Mouse (Mus musculus): ENCODE measurements around the gene Cap2. TPM values are rescaled to one million over a fixed set of nuclear protein-coding genes. Genes with fewer than 3 reads are reported as not detected.

Cap2 gene
- polyA plus RNA-seq, 1 experiment from 2014 or later = 9.4 TPM

GRCm38 (mm10) chr13:46510460-46510859 lies 8.8 kb downstream of the Cap2 start:
- Histone ChIP-seq H3K36me3 (no peaks in the 10 kb centered on the region), H3K4me3 (no peak overlapping the region), H3K4me1 (no peaks in the 10 kb centered on the region), H3K4me2 (replicated peaks) (no peak overlapping the region), H3K27me3 (replicated peaks) (no peaks in the 10 kb centered on the region), H3K9me3 (no peaks in the 10 kb centered on the region), H3K9ac (no peak overlapping the region), H3K27ac (no peak overlapping the region)
- no peak for ATAC-seq (ENCODE audit: low FRiP score, low read depth)
- 91% methylated on average over 7 of the region's 7 CpGs for WGBS

DNA sequence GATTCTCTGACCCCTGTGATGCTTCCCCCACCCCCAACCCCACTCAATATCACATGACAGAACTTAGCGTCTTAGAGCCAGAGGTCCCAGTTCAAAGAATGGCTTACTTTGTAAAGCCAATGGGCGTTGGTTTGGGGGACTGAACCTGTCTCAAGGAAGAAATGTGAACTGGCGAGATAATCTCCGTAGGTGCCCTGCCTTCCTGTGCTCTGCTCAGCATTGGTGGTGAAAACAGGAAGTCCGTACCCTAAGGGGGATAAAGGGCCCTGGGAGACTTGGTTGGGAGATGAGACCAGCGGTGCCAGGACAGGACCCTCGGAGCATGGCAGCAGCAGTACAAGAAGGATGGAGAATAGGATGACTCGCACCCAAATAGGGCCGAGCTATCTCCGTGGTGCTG lies 12.8 kb downstream of the Cap2 start:
- no peak overlapping the region for H3K27ac ChIP-seq
- H3K27me3 ChIP-seq (replicated peaks) = no peaks in the 10 kb centered on the region
- no peak for ATAC-seq (ENCODE audit: low FRiP score, low read depth)
- H3K9ac ChIP-seq = no peak overlapping the region
- no peaks in the 10 kb centered on the region for H3K4me1 ChIP-seq
- H3K36me3 ChIP-seq = no peaks in the 10 kb centered on the region
- H3K9me3 ChIP-seq = no peaks in the 10 kb centered on the region
- 93% methylated on average over 10 of the region's 10 CpGs for WGBS
- H3K4me2 ChIP-seq (replicated peaks) = no peak overlapping the region
- H3K4me3 ChIP-seq = no peak overlapping the region

GRCm38 (mm10) chr13:46515120-46515523 lies 13.5 kb downstream of the Cap2 start:
- no peaks in the 10 kb centered on the region for H3K4me1 ChIP-seq
- H3K9me3 ChIP-seq = no peaks in the 10 kb centered on the region
- no peak overlapping the region for H3K4me2 ChIP-seq (replicated peaks)
- H3K36me3 ChIP-seq = no peaks in the 10 kb centered on the region
- no peak for ATAC-seq (ENCODE audit: low FRiP score, low read depth)
- H3K9ac ChIP-seq = no peak overlapping the region
- no peaks in the 10 kb centered on the region for H3K27me3 ChIP-seq (replicated peaks)
- no peak overlapping the region for H3K4me3 ChIP-seq
- WGBS = 80% methylated on average over 9 of the region's 9 CpGs
- H3K27ac ChIP-seq = no peak overlapping the region

DNA sequence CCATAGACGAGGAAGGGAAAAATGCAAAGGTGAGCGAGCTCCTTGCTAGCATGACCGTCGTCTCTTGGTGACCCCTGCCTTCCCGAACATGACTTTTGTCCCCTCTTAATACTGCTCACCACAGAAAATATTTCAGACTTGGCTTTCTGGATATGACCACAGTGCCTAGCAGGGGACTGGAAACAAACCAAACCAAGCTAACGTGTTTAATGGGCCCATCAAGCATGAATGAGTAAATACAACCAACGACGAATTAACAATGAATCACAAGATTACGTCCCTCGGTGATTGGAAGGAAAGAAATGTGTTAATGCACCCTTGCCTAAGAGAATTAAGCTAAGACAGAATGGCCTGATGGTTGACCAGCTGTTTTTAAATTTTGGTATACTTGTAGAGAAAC lies 13.9 kb downstream of the Cap2 start:
- WGBS = 64% methylated on average over 10 of the region's 10 CpGs
- no peak for ATAC-seq (ENCODE audit: low FRiP score, low read depth)

GRCm38 (mm10) chr13:46516183-46516582 lies 14.5 kb downstream of the Cap2 start:
- Histone ChIP-seq H3K9me3 (no peaks in the 10 kb centered on the region), H3K4me3 (no peak overlapping the region), H3K9ac (no peak overlapping the region), H3K4me1 (no peaks in the 10 kb centered on the region), H3K4me2 (replicated peaks) (no peak overlapping the region), H3K27ac (no peak overlapping the region), H3K36me3 (no peaks in the 10 kb centered on the region), H3K27me3 (replicated peaks) (no peaks in the 10 kb centered on the region)
- WGBS = 91% methylated on average over 7 of the region's 7 CpGs
- no peak for ATAC-seq (ENCODE audit: low FRiP score, low read depth)

More for the DNA sequence above, 13.9 kb downstream of the Cap2 start:
- Histone ChIP-seq H3K27me3 (replicated peaks) (no peaks in the 10 kb centered on the region), H3K27ac (no peak overlapping the region), H3K36me3 (no peaks in the 10 kb centered on the region), H3K9me3 (no peaks in the 10 kb centered on the region), H3K4me2 (replicated peaks) (no peak overlapping the region), H3K4me3 (no peak overlapping the region), H3K4me1 (no peaks in the 10 kb centered on the region), H3K9ac (no peak overlapping the region)

DNA sequence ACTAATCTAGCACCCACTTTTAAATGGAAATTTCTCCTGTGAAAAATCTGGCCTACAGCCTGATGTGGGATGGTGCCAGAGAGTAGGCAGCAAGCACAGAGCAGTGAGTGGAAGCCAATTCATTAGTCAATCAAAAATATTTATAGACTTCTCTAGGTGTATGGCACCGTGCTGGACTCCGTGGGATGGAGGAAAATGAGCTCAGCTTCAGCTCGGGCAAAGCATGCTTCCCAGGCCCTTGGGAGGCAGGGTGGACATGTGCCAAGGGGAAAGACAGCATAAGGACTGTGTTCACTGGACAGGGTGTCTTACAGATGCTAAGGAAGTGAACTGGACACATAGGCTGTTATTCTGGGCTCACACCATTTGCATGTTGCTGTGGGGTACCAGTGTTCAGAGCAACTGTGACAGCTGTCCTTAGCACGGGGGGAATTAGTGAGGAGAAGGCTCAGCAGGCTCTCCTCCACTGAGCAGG lies 15.6 kb downstream of the Cap2 start:
- no peaks in the 10 kb centered on the region for H3K27me3 ChIP-seq (replicated peaks)
- no peak overlapping the region for H3K9ac ChIP-seq
- no peak overlapping the region for H3K27ac ChIP-seq
- no peak overlapping the region for H3K4me3 ChIP-seq
- no peaks in the 10 kb centered on the region for H3K36me3 ChIP-seq
- H3K9me3 ChIP-seq = no peaks in the 10 kb centered on the region
- no peak for ATAC-seq (ENCODE audit: low FRiP score, low read depth)
- H3K4me1 ChIP-seq = no peaks in the 10 kb centered on the region
- WGBS = 73% methylated on average over 4 of the region's 4 CpGs
- no peak overlapping the region for H3K4me2 ChIP-seq (replicated peaks)

DNA sequence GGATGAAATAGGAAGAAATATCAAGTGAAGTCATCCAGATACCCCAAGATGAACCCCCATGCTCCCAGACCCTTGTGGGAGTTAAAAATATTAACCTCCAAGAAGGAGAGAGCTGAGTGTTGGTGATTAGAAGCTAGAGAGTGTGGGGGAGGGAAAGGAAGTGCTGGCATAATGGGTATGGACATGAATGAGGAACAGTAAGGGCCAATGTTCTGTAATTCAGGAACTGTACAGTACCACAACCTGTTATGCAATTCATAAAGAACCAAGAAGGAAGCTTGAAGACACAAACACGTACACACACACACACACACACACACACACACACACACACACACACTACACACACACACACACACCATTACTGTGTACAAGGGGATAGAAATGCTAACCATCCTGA lies 19.8 kb downstream of the Cap2 start:
- WGBS = 63% methylated on average over 1 of the region's 1 CpGs
- no peaks in the 10 kb centered on the region for H3K27me3 ChIP-seq (replicated peaks)

GRCm38 (mm10) chr13:46522798-46523197 lies 21.1 kb downstream of the Cap2 start:
- H3K27ac ChIP-seq = no peak overlapping the region
- no peak for ATAC-seq (ENCODE audit: low FRiP score, low read depth)
- no peak overlapping the region for H3K4me3 ChIP-seq
- H3K27me3 ChIP-seq (replicated peaks) = no peaks in the 10 kb centered on the region
- no peak overlapping the region for H3K4me2 ChIP-seq (replicated peaks)
- no peaks in the 10 kb centered on the region for H3K9me3 ChIP-seq
- H3K4me1 ChIP-seq = no peaks in the 10 kb centered on the region
- H3K9ac ChIP-seq = no peak overlapping the region
- no peaks in the 10 kb centered on the region for H3K36me3 ChIP-seq
- WGBS = 77% methylated on average over 4 of the region's 4 CpGs

More for the DNA sequence above, 19.8 kb downstream of the Cap2 start:
- Histone ChIP-seq H3K36me3 (no peaks in the 10 kb centered on the region), H3K4me3 (no peak overlapping the region), H3K9me3 (no peaks in the 10 kb centered on the region), H3K9ac (no peak overlapping the region), H3K4me1 (no peaks in the 10 kb centered on the region), H3K27ac (no peak overlapping the region), H3K4me2 (replicated peaks) (no peak overlapping the region)
- ATAC-seq (ENCODE audit: low FRiP score, low read depth) = no peak

DNA sequence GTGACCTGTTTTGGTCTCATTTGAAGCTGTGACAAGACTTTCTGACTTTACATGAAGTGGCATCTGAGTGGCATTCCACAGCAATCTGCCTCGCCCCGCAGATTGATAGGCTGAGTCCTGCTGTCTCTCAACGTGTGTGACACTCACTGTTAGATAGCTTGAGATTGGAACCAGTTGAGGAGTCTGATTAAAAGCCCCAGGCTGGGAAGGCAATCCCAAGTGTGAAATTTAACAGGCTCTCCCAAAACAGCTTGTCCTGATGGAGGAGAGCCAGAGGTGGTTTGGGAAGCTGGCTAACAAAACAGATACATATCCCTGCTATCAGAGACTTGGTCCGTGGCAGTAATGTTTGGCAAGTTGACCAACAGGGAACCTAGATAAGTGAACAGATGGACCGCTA lies 21.6 kb downstream of the Cap2 start:
- Histone ChIP-seq H3K4me1 (no peaks in the 10 kb centered on the region), H3K9ac (no peak overlapping the region), H3K36me3 (no peaks in the 10 kb centered on the region), H3K9me3 (no peaks in the 10 kb centered on the region), H3K27ac (no peak overlapping the region), H3K27me3 (replicated peaks) (no peaks in the 10 kb centered on the region), H3K4me3 (no peak overlapping the region), H3K4me2 (replicated peaks) (no peak overlapping the region)
- no peak for ATAC-seq (ENCODE audit: low FRiP score, low read depth)
- WGBS = 72% methylated on average over 5 of the region's 5 CpGs

- H3K4me2 ChIP-seq (replicated peaks) = no peak overlapping the region
- H3K27me3 ChIP-seq (replicated peaks) = no peaks in the 10 kb centered on the region
- no peak overlapping the region for H3K9ac ChIP-seq
- H3K27ac ChIP-seq = no peak overlapping the region
- ATAC-seq (ENCODE audit: low FRiP score, low read depth) = no peak
- H3K9me3 ChIP-seq = no peaks in the 10 kb centered on the region
- H3K36me3 ChIP-seq = no peaks in the 10 kb centered on the region
- whole genome bisulfite sequencing = 85% methylated on average over 12 of the region's 12 CpGs
- H3K4me3 ChIP-seq = no peak overlapping the region
- no peaks in the 10 kb centered on the region for H3K4me1 ChIP-seq
These were observed 22.1 kb downstream of the Cap2 start for GRCm38 (mm10) chr13:46523712-46524111.

- Histone ChIP-seq H3K9ac (no peak overlapping the region), H3K9me3 (no peaks in the 10 kb centered on the region), H3K27me3 (replicated peaks) (no peaks in the 10 kb centered on the region), H3K36me3 (no peaks in the 10 kb centered on the region), H3K27ac (no peak overlapping the region), H3K4me1 (no peaks in the 10 kb centered on the region), H3K4me2 (replicated peaks) (no peak overlapping the region), H3K4me3 (no peak overlapping the region)
- WGBS = 90% methylated on average over 18 of the region's 18 CpGs
- ATAC-seq (ENCODE audit: low FRiP score, low read depth) = no peak
These were observed 23.9 kb downstream of the Cap2 start for GRCm38 (mm10) chr13:46525295-46526255.

- 87% methylated on average over 3 of the region's 3 CpGs for WGBS
- no peak overlapping the region for H3K9ac ChIP-seq
- no peak overlapping the region for H3K4me2 ChIP-seq (replicated peaks)
- no peaks in the 10 kb centered on the region for H3K36me3 ChIP-seq
- no peak for ATAC-seq (ENCODE audit: low FRiP score, low read depth)
- no peaks in the 10 kb centered on the region for H3K27me3 ChIP-seq (replicated peaks)
- H3K4me3 ChIP-seq = no peak overlapping the region
- no peaks in the 10 kb centered on the region for H3K4me1 ChIP-seq
- H3K27ac ChIP-seq = no peak overlapping the region
- no peaks in the 10 kb centered on the region for H3K9me3 ChIP-seq
These were observed 25.0 kb downstream of the Cap2 start for GRCm38 (mm10) chr13:46526645-46527044.

- H3K36me3 ChIP-seq = no peaks in the 10 kb centered on the region
- no peak overlapping the region for H3K27ac ChIP-seq
- no peak overlapping the region for H3K4me2 ChIP-seq (replicated peaks)
- H3K4me3 ChIP-seq = no peak overlapping the region
- no peaks in the 10 kb centered on the region for H3K4me1 ChIP-seq
- no peak overlapping the region for H3K9ac ChIP-seq
- no peaks in the 10 kb centered on the region for H3K9me3 ChIP-seq
- H3K27me3 ChIP-seq (replicated peaks) = no peaks in the 10 kb centered on the region
- ATAC-seq (ENCODE audit: low FRiP score, low read depth) = no peak
- WGBS = 89% methylated on average over 5 of the region's 5 CpGs
These were observed 25.7 kb downstream of the Cap2 start for GRCm38 (mm10) chr13:46527340-46527739.
